Mouse (Mus musculus) cerebellum, adult 2 months (tissue): ENCODE results near the gene Klk1b24. TPM values are rescaled to one million over a fixed set of nuclear protein-coding genes. Genes with fewer than 3 reads are reported as not detected.
"Not testable (repeated sequence)": the region's sequence is repeated elsewhere in the genome, so short reads cannot be mapped to it uniquely, and the experiment has no call there.

Experiments used
- DNase-seq, 2 experiments: peaks; one replicate each; pipeline ENCODE4 v3.0.0; 2021
- H3K27ac ChIP-seq: fragments of 200-500 bp; 2 replicates; pipeline ENCODE4 v1.5.1; 2012; ENCODE audit warnings: low read length, control low read depth, inconsistent platforms; ENCODE audit not compliant: insufficient read depth
- H3K27me3 ChIP-seq: fragments of 200-500 bp; 2 replicates; pipeline ENCODE4 v1.6.1; 2012; ENCODE audit warnings: inconsistent platforms, mild to moderate bottlenecking, low read length, moderate library complexity; ENCODE audit not compliant: control insufficient read depth, insufficient read depth
- H3K4me1 ChIP-seq: fragments of 200-500 bp; 2 replicates; pipeline ENCODE4 v1.6.1; 2011; ENCODE audit warnings: low read length; ENCODE audit not compliant: control insufficient read depth, insufficient read depth
- H3K4me3 ChIP-seq: fragments of 200-500 bp; replicated peaks from 2 replicates; pipeline ENCODE3; 2011; ENCODE audit warnings: mild to moderate bottlenecking, low read depth, low read length, control low read depth; ENCODE audit not compliant: insufficient read depth
- CTCF ChIP-seq: fragments of 200-500 bp; IDR thresholded peaks from 2 replicates; pipeline ENCODE4 v1.5.1; 2011; ENCODE audit warnings: low read depth, mild to moderate bottlenecking, control low read depth, low read length, moderate library complexity, borderline replicate concordance; ENCODE audit not compliant: insufficient read depth
- POLR2A ChIP-seq: fragments of 200-500 bp; IDR thresholded peaks from 2 replicates; pipeline ENCODE4 v1.6.1; 2011; ENCODE audit warnings: low read length, control low read depth, borderline replicate concordance; ENCODE audit not compliant: insufficient read depth
- WGBS: fragments of 180-500 bp; shearing (Covaris S2); methylation state at CpG from one replicate; pipeline ENCODE4 v1.1.7; 2018; 5-methylcytosine and 5-hydroxymethylcytosine counted together
- polyA plus RNA-seq: library from polyadenylated mRNA; depleted of rRNA; stranded (reverse); fragments of >200 nt; gene quantifications from 2 replicates; pipeline ENCODE4 v1.2.3, GENCODE M21; 2012; rRNA removed

The Klk1b24 gene
- polyA plus RNA-seq, result 0.29 and 0.38 TPM in 2 replicates

DNA sequence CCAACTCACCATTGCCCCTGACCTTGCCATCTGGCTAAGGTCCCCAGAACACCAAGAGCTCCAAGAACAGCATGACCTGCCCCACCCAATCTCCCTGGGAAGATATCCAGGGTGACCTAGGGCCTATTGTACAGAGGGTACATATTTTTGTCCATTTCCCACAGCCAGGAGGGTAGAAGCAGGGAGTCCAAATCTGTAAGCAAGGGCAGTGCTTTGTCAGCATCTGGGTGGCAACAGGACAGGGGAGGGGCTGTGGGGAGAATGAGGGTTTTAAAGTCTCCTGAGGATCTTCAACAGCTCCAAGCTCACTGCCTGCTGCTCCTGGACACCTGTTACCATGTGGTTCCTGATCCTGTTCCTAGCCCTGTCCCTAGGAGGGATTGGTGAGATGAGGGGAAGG is at the start of gene Klk1b24:
Klk1b24 (plus strand) TSS at position 301 of the 400 bp plus-strand sequence.
- not testable (repeated sequence) for DNase-seq, H3K4me3 ChIP-seq, H3K27ac ChIP-seq, H3K27me3 ChIP-seq, H3K4me1 ChIP-seq

DNA sequence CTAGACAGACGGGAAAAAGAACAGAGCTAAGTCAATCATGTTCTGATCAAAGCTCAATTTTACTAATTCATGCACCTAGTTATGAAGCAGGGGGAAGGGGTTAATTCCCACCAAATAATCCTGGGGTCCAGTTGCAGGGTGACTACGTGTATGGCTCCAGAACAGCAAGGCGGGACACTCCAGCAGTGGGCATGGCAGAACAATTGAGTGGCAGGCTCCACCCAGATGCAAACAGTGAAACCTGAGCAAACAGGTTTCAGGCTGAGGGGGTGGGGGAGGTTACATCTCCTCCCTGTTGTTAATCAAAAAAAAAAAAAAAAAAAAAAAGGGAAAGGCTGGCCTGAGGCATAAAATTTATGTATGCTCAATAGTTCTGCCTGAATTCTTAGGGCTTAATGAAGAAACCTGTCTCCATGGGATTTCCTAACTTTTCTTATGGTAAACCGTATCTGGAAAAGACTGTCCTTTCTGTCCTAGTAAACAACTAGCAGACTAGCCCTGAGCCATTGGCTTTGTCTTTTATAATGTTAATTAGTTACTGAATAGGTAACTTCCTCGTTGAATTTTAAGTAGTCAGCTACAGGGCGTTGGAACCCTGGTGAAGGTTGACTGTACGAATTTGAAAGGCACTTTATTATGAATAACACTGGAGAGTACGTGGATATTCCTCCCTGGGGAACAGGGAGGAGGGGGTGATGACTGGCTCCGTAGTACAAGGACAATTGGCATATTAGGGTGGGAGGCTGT is 8.6 kb upstream of the Klk1b24 start:
- H3K4me3 ChIP-seq, result no peak overlapping the region
- H3K27ac ChIP-seq, result no peak overlapping the region
- 37% methylated on average over 9 of the region's 9 CpGs for WGBS
- no peaks in the 10 kb centered on the region for H3K27me3 ChIP-seq
- H3K4me1 ChIP-seq, result no peaks in the 10 kb centered on the region
- TF ChIP-seq CTCF (no peak), POLR2A (no peak)
- no peak for DNase-seq

DNA sequence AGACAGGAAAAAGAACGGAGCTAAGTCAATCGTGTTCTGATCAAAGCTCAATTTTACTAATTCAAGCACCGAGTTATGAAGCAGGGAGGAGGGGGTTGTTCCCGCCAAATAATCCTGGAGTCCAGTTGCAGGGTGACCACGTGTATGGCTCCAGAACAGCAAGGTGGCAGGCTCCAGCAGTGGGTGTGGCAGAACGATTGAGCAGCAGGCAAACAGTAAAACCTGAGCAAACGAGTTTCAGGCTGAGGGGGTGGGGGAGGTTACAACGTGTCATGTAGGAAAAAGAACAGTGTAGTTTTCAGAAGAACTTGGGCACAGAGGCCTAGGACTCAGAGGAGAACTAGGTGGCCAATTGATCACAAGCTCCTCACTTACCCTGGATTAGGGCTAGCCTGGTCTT is 1.5 kb upstream of the Klk1b24 start:
- H3K27me3 ChIP-seq, DNase-seq, H3K27ac ChIP-seq, H3K4me3 ChIP-seq, H3K4me1 ChIP-seq: not testable (repeated sequence)
- 60% methylated on average over 8 of the region's 8 CpGs for WGBS

DNA sequence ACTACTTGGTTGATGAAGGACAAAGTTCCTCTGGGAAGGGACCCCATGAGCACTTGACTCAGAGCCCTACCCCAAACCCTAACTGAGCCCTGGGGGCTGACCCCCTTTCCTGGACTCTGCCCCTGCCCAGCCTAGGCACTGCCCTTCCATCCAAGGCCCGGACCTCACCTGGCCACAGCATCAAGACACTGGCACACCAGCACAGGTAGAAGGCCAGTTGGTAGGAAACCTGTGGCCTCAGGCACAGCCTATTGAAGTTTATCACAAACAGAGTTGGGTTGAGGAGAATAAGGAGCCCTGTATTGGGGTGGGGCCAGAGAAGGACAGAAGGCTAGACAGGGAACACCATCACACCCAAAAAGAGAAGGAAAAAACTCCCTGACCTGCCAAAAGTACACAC is 5.4 kb downstream of the Klk1b24 start:
- H3K4me1 ChIP-seq, H3K27me3 ChIP-seq, H3K27ac ChIP-seq, DNase-seq, H3K4me3 ChIP-seq: not testable (repeated sequence)
- 86% methylated on average over 1 of the region's 1 CpGs for WGBS

DNA sequence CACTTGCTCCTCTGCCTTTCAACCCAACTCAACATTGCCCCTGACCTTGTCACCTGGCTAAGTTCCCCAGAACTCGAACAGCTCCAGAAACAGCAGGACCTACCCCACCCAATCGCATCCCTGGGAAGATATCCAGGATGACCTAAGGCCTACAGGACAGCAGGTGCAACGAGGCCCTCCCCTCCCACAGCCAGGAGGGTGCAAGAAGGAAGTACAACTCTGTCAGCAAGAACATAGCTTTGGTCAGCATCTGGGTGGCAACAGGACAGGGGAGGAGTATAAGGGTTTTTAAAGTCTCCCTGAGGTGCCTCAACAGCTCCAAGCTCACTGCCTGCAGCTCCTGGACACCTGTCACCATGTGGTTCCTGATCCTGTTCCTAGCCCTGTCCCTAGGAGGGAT is 9.9 kb downstream of the Klk1b24 start, which contains the start of gene Klk1b3:
Klk1b3 (plus strand) TSS at position 301 of the 400 bp plus-strand sequence.
- Histone ChIP-seq H3K4me3 (no peak within 1 kb of the TSS), H3K27me3 (no peaks in the 10 kb centered on the region), H3K27ac (no peak within 1 kb of the TSS), H3K4me1 (no peaks in the 10 kb centered on the region)
- 41% methylated on average over 3 of the region's 3 CpGs for WGBS
- TF ChIP-seq CTCF (no peak), POLR2A (no peak)
- DNase-seq, result no peak

DNA sequence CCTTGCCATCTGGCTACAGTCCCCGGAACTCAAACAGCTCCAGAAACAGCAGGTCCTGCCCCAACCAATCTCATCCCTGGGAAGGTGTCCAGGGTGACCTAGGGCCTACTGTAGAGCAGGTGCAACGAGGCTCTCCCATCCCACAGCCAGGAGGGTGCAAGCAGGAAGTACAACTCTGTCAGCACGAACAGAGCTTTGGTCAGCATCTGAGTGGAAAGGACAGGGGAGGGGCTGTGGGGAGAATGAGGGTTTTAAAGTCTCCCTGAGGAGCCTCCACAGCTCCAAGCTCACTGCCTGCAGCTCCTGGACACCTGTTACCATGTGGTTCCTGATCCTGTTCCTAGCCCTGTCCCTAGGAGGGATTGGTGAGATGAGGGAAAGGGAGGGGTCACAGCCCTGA is 19.1 kb downstream of the Klk1b24 start, which contains the start of gene Klk1b4:
Klk1b4 (plus strand) TSS at position 301 of the 400 bp plus-strand sequence.
- 28% methylated on average over 3 of the region's 3 CpGs for WGBS
- H3K4me3 ChIP-seq, DNase-seq, H3K4me1 ChIP-seq, H3K27ac ChIP-seq, H3K27me3 ChIP-seq: not testable (repeated sequence)

DNA sequence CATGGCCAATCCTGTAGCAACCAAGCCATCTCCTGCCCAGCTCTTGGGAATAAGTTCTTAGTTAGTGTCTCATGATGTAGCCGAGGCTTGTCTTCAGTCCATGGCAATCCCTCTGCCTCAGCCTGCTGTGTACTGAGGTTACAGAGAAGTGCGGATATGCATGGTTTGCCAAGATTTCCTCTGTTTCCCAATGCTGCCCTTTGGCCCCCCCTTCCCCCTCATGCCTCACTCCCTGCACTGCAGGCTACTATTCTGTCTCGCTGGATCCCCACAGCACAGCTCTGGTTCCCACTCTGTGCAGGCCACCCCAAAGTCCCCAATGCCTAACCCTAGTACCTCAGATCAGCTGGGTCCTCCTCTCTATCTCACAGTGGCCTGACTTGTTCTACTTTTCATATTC is 20.3 kb downstream of the Klk1b24 start:
- WGBS, result 69% methylated on average over 3 of the region's 3 CpGs
- no peaks in the 10 kb centered on the region for H3K4me1 ChIP-seq
- H3K27me3 ChIP-seq, result no peaks in the 10 kb centered on the region
- H3K4me3 ChIP-seq, result no peak overlapping the region
- no peak overlapping the region for H3K27ac ChIP-seq
- DNase-seq, result no peak
- TF ChIP-seq POLR2A, result no peak
- no peak for TF ChIP-seq CTCF

DNA sequence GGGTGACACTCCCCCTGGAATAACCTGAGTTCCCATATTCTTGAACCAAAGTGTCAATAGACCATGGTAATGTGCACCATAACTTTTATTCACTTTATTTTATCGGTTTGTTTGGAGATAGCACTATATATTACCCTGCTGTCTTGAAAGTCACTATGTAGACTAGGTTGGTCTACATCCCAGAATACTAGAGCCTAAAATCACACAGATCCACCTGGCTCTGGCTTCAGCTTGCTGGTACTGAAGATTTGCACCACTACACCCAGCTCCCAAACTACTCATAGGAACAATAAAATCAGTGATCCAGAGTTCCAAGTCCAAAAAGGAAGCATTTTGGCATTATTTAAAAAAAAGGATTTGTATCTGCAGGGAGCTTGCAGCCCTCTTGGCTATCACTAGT is 27.6 kb downstream of the Klk1b24 start, which contains the start of gene Klk1b5:
Klk1b5 (plus strand) TSS at position 301 of the 400 bp plus-strand sequence.
- 80% methylated on average over 1 of the region's 1 CpGs for WGBS
- Histone ChIP-seq H3K4me1 (no peaks in the 10 kb centered on the region; the same call in 1 of the 2 replicates), H3K27me3 (no peaks in the 10 kb centered on the region), H3K4me3 (no peak within 1 kb of the TSS), H3K27ac (no peak within 1 kb of the TSS)
- no peak for DNase-seq
- TF ChIP-seq POLR2A (no peak), CTCF (no peak)

DNA sequence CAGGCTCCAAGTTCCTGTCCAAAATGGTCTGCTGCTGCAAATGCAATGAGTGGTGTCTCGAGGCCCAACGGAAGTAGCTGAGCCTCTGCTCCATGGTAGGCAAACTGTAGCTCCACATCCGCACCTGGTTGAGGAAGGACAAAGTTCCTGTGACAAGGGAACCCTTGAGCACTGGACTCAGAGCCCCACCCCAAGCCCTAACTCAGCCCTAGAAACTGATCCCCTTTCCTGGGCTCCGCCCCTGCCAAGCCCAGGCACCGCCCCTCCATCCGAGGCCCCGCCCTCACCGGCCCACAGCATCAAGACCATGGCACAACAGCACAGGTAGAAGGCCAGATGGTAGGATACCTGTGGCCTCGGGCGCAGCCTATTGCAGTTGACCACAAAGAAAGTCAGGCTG is 33.6 kb downstream of the Klk1b24 start:
- DNase-seq, H3K4me3 ChIP-seq, H3K4me1 ChIP-seq, H3K27me3 ChIP-seq, H3K27ac ChIP-seq: not testable (repeated sequence)
- 63% methylated on average over 10 of the region's 10 CpGs for WGBS

DNA sequence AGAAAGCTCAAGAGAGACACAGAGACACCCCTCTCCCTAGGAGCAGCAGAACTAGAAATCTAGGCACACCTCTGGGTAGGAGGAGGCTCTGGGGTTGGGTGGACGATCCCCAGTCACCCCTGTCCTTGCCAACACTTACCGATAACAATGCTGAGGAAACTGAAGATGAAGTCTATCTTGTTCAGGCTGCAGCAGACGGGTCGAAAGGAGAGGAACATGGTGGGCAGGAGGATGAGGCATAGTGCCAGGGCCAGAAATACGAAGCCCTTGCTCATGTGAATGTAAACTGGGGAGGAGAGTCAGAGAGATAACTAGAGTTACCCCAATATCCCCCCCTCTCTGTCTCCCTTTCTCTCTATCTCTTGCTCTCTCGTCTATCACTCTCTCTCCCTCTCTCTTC is 34.3 kb downstream of the Klk1b24 start:
- 64% methylated on average over 6 of the region's 6 CpGs for WGBS
- not testable (repeated sequence) for H3K27me3 ChIP-seq, H3K4me3 ChIP-seq, H3K4me1 ChIP-seq, DNase-seq, H3K27ac ChIP-seq
